Mouse (Mus musculus) stomach, postnatal 0 days (tissue): ENCODE data around the gene Crygd.

Source experiments
- CTCF ChIP-seq: IDR thresholded peaks from 2 replicates; pipeline ENCODE4 v1.5.1; 2016; ENCODE audit warnings: antibody characterized with exemption, low read depth, mild to moderate bottlenecking, moderate library complexity
- EP300 ChIP-seq: optimal IDR thresholded peaks from 2 replicates; pipeline ENCODE3; 2016; ENCODE audit warnings: antibody characterized with exemption

DNA sequence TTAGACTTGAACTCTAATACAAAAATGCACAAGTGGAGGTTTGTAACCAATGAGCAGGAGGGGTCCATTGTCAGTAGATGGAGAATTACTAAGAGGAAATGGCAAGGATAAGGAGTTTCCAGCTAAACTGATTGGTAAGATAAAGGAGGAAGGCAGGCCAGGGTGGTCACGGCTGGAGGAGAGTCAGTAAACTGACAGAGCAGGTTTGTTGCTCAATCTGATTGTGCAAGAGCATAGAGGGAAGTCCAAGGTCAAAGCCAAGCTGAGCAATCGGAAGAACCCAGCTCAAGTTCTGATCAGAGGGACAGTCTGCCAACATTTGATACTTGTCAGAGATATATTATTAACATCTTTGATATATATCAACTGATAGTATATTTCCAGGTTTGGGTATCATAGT is 27.1 kb upstream of the Crygd start:
- no peak for TF ChIP-seq CTCF
- TF ChIP-seq EP300, result no peak
